Mouse (Mus musculus) midbrain, embryonic 14.5 days (tissue): ENCODE data around the gene Prkar2b. TPM values are rescaled to one million over a fixed set of nuclear protein-coding genes. Genes with fewer than 3 reads are reported as not detected.

Experiments used
- ATAC-seq: fragments of 200-750 bp; cut with Nextera tagmentation; 2 replicates; pipeline ENCODE4 v1.8.0; 2017; ENCODE audit warnings: moderate number of reproducible peaks, moderate library complexity; ENCODE audit not compliant: low FRiP score, low TSS enrichment
- DNase-seq: peaks from one replicate; pipeline ENCODE4 v3.0.0-alpha.2; 2015
- H3K27ac ChIP-seq: fragments of 300-500 bp; sonication (generic); replicated peaks from 2 replicates; pipeline ENCODE4 v1.5.1; 2014; ENCODE audit warnings: mild to moderate bottlenecking, low read depth, low read length, moderate library complexity
- H3K27me3 ChIP-seq: fragments of 300-500 bp; sonication (generic); 2 replicates; pipeline ENCODE4 v1.6.1; 2014; ENCODE audit warnings: low read length, control low read depth, mixed read lengths; ENCODE audit not compliant: control insufficient read depth, insufficient read depth
- H3K36me3 ChIP-seq: fragments of 300-500 bp; sonication (generic); 2 replicates; pipeline ENCODE4 v1.6.1; 2014; ENCODE audit warnings: low read length, control low read depth; ENCODE audit not compliant: control insufficient read depth, insufficient read depth
- H3K4me1 ChIP-seq: fragments of 300-500 bp; sonication (generic); 2 replicates; pipeline ENCODE4 v1.6.1; 2014; ENCODE audit warnings: mild to moderate bottlenecking, antibody characterized with exemption, low read length, control low read depth; ENCODE audit not compliant: control insufficient read depth, insufficient read depth
- H3K4me2 ChIP-seq: fragments of 300-500 bp; sonication (generic); 2 replicates; pipeline ENCODE4 v1.6.1; 2014; ENCODE audit warnings: mild to moderate bottlenecking, low read length, moderate library complexity
- H3K4me3 ChIP-seq: fragments of 300-500 bp; sonication (generic); replicated peaks from 2 replicates; pipeline ENCODE4 v1.5.1; 2014; ENCODE audit warnings: low read depth, low read length
- H3K9ac ChIP-seq: fragments of 300-500 bp; sonication (generic); replicated peaks from 2 replicates; pipeline ENCODE4 v1.6.1; 2014; ENCODE audit warnings: mild to moderate bottlenecking, low read length, moderate library complexity
- H3K9me3 ChIP-seq: fragments of 300-500 bp; sonication (generic); 2 replicates; pipeline ENCODE4 v1.6.1; 2016; ENCODE audit warnings: low read length, control low read depth, mixed read lengths; ENCODE audit not compliant: control insufficient read depth
- WGBS: fragments of 180-500 bp; shearing (Covaris S2); extraction: QIAGEN DNeasy Blood & Tissue Kit; methylation state at CpG from one replicate; pipeline ENCODE4 v1.1.7; 2014; 5-methylcytosine and 5-hydroxymethylcytosine counted together
- polyA plus RNA-seq: library from polyadenylated mRNA; unstranded; fragments of >200 nt; fragmentation: Nextera tagmentation; extraction: Ambion mirVana; gene quantifications from 2 replicates; pipeline ENCODE4 v1.2.1, GENCODE M21; 2014

Gene Prkar2b
- polyA plus RNA-seq, 1 experiment from 2014 or later = 188 TPM

GRCm38 (mm10) chr12:31990575-31990974 is 70.5 kb downstream of the Prkar2b start:
- DNase-seq (no peak), ATAC-seq (no peak)
- Histone ChIP-seq H3K4me1 (no peaks in the 10 kb centered on the region), H3K36me3 (peaks cover 14% of the 10 kb centered on the region; the same call in 1 of the 2 replicates), H3K9me3 (no peaks in the 10 kb centered on the region), H3K27me3 (no peaks in the 10 kb centered on the region), H3K4me3 (no peak overlapping the region), H3K27ac (no peak overlapping the region), H3K9ac (no peak overlapping the region), H3K4me2 (no peak overlapping the region)
- WGBS = 94% methylated on average over 4 of the region's 4 CpGs

- ATAC-seq (no peak), DNase-seq (no peak)
- Histone ChIP-seq H3K4me3 (no peak overlapping the region), H3K9ac (no peak overlapping the region), H3K27me3 (no peaks in the 10 kb centered on the region), H3K27ac (no peak overlapping the region), H3K36me3 (peaks cover 14% of the 10 kb centered on the region; the same call in 1 of the 2 replicates), H3K9me3 (no peaks in the 10 kb centered on the region), H3K4me2 (no peak overlapping the region), H3K4me1 (0 out of 2 replicates have a peak, but pooled peaks cover under 1% of the 10 kb centered on the region)
These were observed 71.4 kb downstream of the Prkar2b start for GRCm38 (mm10) chr12:31989726-31990125.

- no peak overlapping the region for H3K9ac ChIP-seq
- peaks cover 10% of the 10 kb centered on the region; the same call in 1 of the 2 replicates for H3K36me3 ChIP-seq
- H3K4me1 ChIP-seq = 0 out of 2 replicates have a peak, but pooled peaks cover 7% of the 10 kb centered on the region
- no peaks in the 10 kb centered on the region for H3K27me3 ChIP-seq
- H3K4me2 ChIP-seq = no peak overlapping the region
- H3K4me3 ChIP-seq = no peak overlapping the region
- no peak for ATAC-seq
- H3K9me3 ChIP-seq = no peaks in the 10 kb centered on the region
- no peak for DNase-seq
- WGBS = 96% methylated on average over 2 of the region's 2 CpGs
- no peak overlapping the region for H3K27ac ChIP-seq
These were observed 74.6 kb downstream of the Prkar2b start for GRCm38 (mm10) chr12:31986463-31986862.

GRCm38 (mm10) chr12:31985738-31986137 is 75.4 kb downstream of the Prkar2b start:
- no peak overlapping the region for H3K9ac ChIP-seq
- no peak overlapping the region for H3K4me3 ChIP-seq
- 0 out of 2 replicates have a peak, but pooled peaks cover 7% of the 10 kb centered on the region for H3K4me1 ChIP-seq
- H3K9me3 ChIP-seq = no peaks in the 10 kb centered on the region
- H3K36me3 ChIP-seq = peaks cover 10% of the 10 kb centered on the region; the same call in 1 of the 2 replicates
- H3K27me3 ChIP-seq = no peaks in the 10 kb centered on the region
- H3K27ac ChIP-seq = no peak overlapping the region
- H3K4me2 ChIP-seq = no peak overlapping the region
- WGBS = 97% methylated on average over 6 of the region's 6 CpGs
- DNase-seq (no peak), ATAC-seq (no peak)

- 0 out of 2 replicates have a peak, but pooled peaks cover 7% of the 10 kb centered on the region for H3K4me1 ChIP-seq
- H3K27ac ChIP-seq = no peak overlapping the region
- H3K9ac ChIP-seq = no peak overlapping the region
- 80% methylated on average over 12 of the region's 12 CpGs for WGBS
- no peak for DNase-seq
- no peaks in the 10 kb centered on the region for H3K27me3 ChIP-seq
- peak; percentile 28; the same call in 1 of the 2 replicates for ATAC-seq
- no peak overlapping the region for H3K4me2 ChIP-seq
- H3K9me3 ChIP-seq = no peaks in the 10 kb centered on the region
- peaks cover 8% of the 10 kb centered on the region; the same call in 1 of the 2 replicates for H3K36me3 ChIP-seq
- no peak overlapping the region for H3K4me3 ChIP-seq
These were observed 76.4 kb downstream of the Prkar2b start for GRCm38 (mm10) chr12:31984664-31985063.

GRCm38 (mm10) chr12:31984206-31984605 is 76.9 kb downstream of the Prkar2b start:
- Histone ChIP-seq H3K9ac (no peak overlapping the region), H3K4me2 (no peak overlapping the region), H3K4me1 (0 out of 2 replicates have a peak, but pooled peaks cover 7% of the 10 kb centered on the region), H3K4me3 (no peak overlapping the region), H3K36me3 (peaks cover 8% of the 10 kb centered on the region; the same call in 1 of the 2 replicates), H3K27ac (no peak overlapping the region), H3K9me3 (no peaks in the 10 kb centered on the region), H3K27me3 (no peaks in the 10 kb centered on the region)
- DNase-seq = no peak
- 62% methylated on average over 2 of the region's 2 CpGs for WGBS
- no peak for ATAC-seq

- H3K36me3 ChIP-seq = peaks cover 8% of the 10 kb centered on the region; the same call in 1 of the 2 replicates
- DNase-seq (no peak), ATAC-seq (no peak)
- H3K27me3 ChIP-seq = no peaks in the 10 kb centered on the region
- 62% methylated on average over 6 of the region's 6 CpGs for WGBS
- H3K27ac ChIP-seq = no peak overlapping the region
- H3K9me3 ChIP-seq = no peaks in the 10 kb centered on the region
- H3K9ac ChIP-seq = no peak overlapping the region
- H3K4me2 ChIP-seq = no peak overlapping the region
- no peak overlapping the region for H3K4me3 ChIP-seq
- H3K4me1 ChIP-seq = 0 out of 2 replicates have a peak, but pooled peaks cover 7% of the 10 kb centered on the region
These were observed 77.3 kb downstream of the Prkar2b start for GRCm38 (mm10) chr12:31983769-31984168.

GRCm38 (mm10) chr12:31983238-31983637 is 77.9 kb downstream of the Prkar2b start:
- no peak overlapping the region for H3K27ac ChIP-seq
- no peak overlapping the region for H3K4me2 ChIP-seq
- ATAC-seq (no peak), DNase-seq (peak; percentile 55)
- no peak overlapping the region for H3K9ac ChIP-seq
- 56% methylated on average over 7 of the region's 7 CpGs for WGBS
- H3K9me3 ChIP-seq = no peaks in the 10 kb centered on the region
- H3K4me1 ChIP-seq = 0 out of 2 replicates have a peak, but pooled peaks cover 7% of the 10 kb centered on the region
- peaks cover 8% of the 10 kb centered on the region; the same call in 1 of the 2 replicates for H3K36me3 ChIP-seq
- no peaks in the 10 kb centered on the region for H3K27me3 ChIP-seq
- no peak overlapping the region for H3K4me3 ChIP-seq

- H3K4me2 ChIP-seq = no peak overlapping the region
- H3K27me3 ChIP-seq = no peaks in the 10 kb centered on the region
- DNase-seq (no peak), ATAC-seq (no peak)
- H3K27ac ChIP-seq = no peak overlapping the region
- no peak overlapping the region for H3K4me3 ChIP-seq
- WGBS = 74% methylated on average over 12 of the region's 12 CpGs
- 0 out of 2 replicates have a peak, but pooled peaks cover 5% of the 10 kb centered on the region for H3K4me1 ChIP-seq
- H3K9ac ChIP-seq = no peak overlapping the region
- no peaks in the 10 kb centered on the region for H3K9me3 ChIP-seq
- H3K36me3 ChIP-seq = peaks cover 4% of the 10 kb centered on the region; the same call in 1 of the 2 replicates
These were observed 83.4 kb downstream of the Prkar2b start for GRCm38 (mm10) chr12:31977613-31978195.
